Mouse (Mus musculus) C2C12 (cell line): ENCODE data around the gene Grip1. TPM values are rescaled to one million over a fixed set of nuclear protein-coding genes. Genes with fewer than 3 reads are reported as not detected.

Source experiments
- H3K27me3 ChIP-seq: one replicate; pipeline ENCODE4 v1.6.1; 2011; ENCODE audit not compliant: control insufficient read depth, insufficient read depth, insufficient read length
- H3K36me3 ChIP-seq: one replicate; pipeline ENCODE4 v1.6.1; 2011; ENCODE audit not compliant: control insufficient read depth, insufficient read depth
- H3K4me3 ChIP-seq: one replicate; pipeline ENCODE4 v1.5.1; 2011; ENCODE audit warnings: mild to moderate bottlenecking, control low read depth; ENCODE audit not compliant: poor library complexity, insufficient read depth, severe bottlenecking
- H3K79me2 ChIP-seq: one replicate; pipeline ENCODE4 v1.6.1; 2011; ENCODE audit not compliant: control insufficient read depth, insufficient read depth
- H3K79me3 ChIP-seq: one replicate; pipeline ENCODE4 v1.6.1; 2011; ENCODE audit warnings: low read depth, control low read depth
- H3ac ChIP-seq: one replicate; pipeline ENCODE3; 2011; ENCODE audit warnings: low read depth; ENCODE audit not compliant: control insufficient read depth, insufficient read length
- CEBPB ChIP-seq: IDR thresholded peaks from one replicate; pipeline ENCODE4 v1.6.1; 2011; ENCODE audit warnings: low read depth, mild to moderate bottlenecking, control low read depth, moderate library complexity
- CTCF ChIP-seq: IDR thresholded peaks from one replicate; pipeline ENCODE4 v1.5.1; 2011; ENCODE audit not compliant: control insufficient read depth, insufficient read depth, insufficient read length
- FOSL1 ChIP-seq: IDR thresholded peaks from one replicate; pipeline ENCODE4 v1.8.0; 2011; ENCODE audit warnings: mild to moderate bottlenecking, low read length; ENCODE audit not compliant: poor library complexity, insufficient read depth, severe bottlenecking
- MAX ChIP-seq: IDR thresholded peaks from one replicate; pipeline ENCODE4 v1.6.1; 2011; ENCODE audit warnings: mild to moderate bottlenecking, control low read depth
- MYOD1 ChIP-seq: IDR thresholded peaks from one replicate; pipeline ENCODE4 v1.6.1; 2011; ENCODE audit warnings: low read depth; ENCODE audit not compliant: control insufficient read depth, insufficient read length
- MYOG ChIP-seq: IDR thresholded peaks from one replicate; pipeline ENCODE4 v1.6.1; 2011; ENCODE audit not compliant: control insufficient read depth, insufficient read length; ENCODE audit errors: extremely low read depth
- USF1 ChIP-seq: IDR thresholded peaks from one replicate; pipeline ENCODE4 v1.6.1; 2011; ENCODE audit warnings: low read depth, mild to moderate bottlenecking, control low read depth, moderate library complexity
- polyA plus RNA-seq: library from polyadenylated mRNA; unstranded; fragments of >200 nt; fragmentation: generic; extraction: Trizol; gene quantifications from one replicate; pipeline ENCODE4 v1.2.1, GENCODE M21; 2012; ENCODE audit warnings: missing spikeins

Grip1 gene
- polyA plus RNA-seq, 1 experiment = 0.02 TPM

DNA sequence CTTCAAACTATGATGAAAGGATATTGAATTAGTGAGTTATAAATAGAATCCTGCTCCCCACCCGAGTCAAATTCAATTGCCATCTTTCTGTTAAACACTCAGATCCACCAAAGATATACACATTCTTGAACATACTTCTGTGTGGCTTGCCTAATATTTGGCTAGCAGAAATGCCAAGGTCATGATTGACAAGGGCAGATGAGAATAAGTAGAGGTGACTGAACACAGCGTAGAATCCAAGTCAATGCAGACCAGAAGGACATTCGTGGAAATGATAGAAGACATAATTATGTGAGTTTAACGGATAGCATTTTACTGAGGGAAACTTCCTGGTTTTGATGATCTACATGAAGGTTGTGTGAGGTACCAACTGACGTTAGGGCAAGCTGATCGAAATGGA, 153.9 kb downstream of the Grip1 start:
- no peak for TF ChIP-seq MYOG
- TF ChIP-seq MYOD1 = peak; percentile 20
- no peaks in the 10 kb centered on the region for H3K79me3 ChIP-seq
- H3K79me2 ChIP-seq = no peaks in the 10 kb centered on the region
- H3ac ChIP-seq = no peak overlapping the region
- H3K36me3 ChIP-seq = no peaks in the 10 kb centered on the region
- H3K27me3 ChIP-seq = no peaks in the 10 kb centered on the region
- no peak overlapping the region for H3K4me3 ChIP-seq

DNA sequence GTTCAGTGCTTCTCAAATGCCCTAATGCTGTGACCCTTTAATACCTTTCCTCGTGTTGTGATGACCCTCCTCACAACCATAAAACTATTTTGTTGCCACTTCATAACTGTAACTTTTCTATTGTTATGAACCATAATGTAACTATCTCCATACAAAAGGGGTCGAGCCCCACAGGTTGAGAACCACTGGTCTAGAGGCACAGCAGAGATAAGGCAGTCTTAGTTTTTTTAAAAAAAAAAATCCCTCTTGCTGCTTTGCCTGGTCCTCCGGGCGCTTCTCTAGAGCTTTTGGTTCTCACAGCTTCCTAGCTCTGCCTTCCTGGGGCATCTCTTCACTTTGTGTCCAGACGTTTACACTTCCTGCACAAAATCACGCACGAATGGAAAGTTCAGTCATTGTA, 155.4 kb downstream of the Grip1 start:
- Histone ChIP-seq H3K79me3 (no peaks in the 10 kb centered on the region), H3K79me2 (no peaks in the 10 kb centered on the region), H3K4me3 (no peak overlapping the region), H3K36me3 (no peaks in the 10 kb centered on the region), H3K27me3 (no peaks in the 10 kb centered on the region), H3ac (no peak overlapping the region)
- TF ChIP-seq CTCF = no peak
- no peak for TF ChIP-seq CEBPB
- no peak for TF ChIP-seq MYOD1
- TF ChIP-seq MYOG = no peak
- no peak for TF ChIP-seq FOSL1
- no peak for TF ChIP-seq MAX

DNA sequence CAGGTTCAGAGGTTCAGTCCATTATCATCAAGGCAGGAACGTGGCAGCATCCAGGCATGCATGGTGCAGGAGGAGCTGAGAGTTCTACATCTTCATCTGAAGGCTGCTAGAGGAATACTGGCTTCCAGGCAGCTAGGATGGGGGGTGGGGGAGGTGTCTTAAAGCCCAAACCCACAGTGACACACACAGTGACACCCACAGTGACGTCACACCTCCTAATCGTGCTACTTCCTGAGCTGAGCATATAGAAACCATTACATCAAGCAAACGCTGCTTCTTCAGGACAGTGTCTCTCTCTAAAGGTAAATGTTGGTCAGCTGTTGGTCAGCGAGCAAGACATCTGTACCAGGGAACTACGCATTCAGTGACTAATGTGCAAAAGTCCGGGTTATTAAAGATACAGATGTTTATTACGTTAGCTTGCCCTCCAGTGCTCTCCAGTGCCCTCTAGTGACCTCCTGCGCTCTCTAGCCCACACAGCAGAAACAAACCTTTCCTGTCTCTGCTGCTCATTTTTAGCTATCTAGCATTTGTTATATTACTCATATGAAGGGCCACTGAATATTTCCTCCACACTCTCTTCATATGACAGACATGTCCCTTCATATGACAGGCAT, 156.8 kb downstream of the Grip1 start:
- Histone ChIP-seq H3K79me2 (no peaks in the 10 kb centered on the region), H3K27me3 (no peaks in the 10 kb centered on the region), H3K4me3 (no peak overlapping the region), H3K79me3 (no peaks in the 10 kb centered on the region), H3ac (no peak overlapping the region), H3K36me3 (no peaks in the 10 kb centered on the region)
- TF ChIP-seq CTCF (peak; percentile 26), FOSL1 (no peak)

DNA sequence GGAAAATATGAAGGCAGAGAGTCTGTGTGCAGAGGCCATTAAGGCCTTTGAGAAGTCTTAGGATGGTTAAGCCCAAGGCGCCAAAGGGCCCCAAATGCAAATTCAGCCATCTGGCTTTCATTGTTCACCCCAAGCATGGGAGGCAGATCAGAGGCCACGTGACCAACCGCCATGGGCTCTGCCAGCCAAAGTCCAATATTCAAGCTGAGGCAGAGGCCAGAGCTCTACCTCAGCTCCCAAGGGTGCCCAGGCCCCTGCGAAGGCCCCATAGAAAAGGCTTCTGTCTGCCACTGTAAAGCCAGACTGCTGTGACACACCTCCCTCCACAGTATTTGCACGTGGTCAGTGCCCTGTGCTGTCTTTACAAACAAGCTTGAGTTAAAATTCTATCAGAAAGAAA, 158.4 kb downstream of the Grip1 start:
- TF ChIP-seq MYOD1 (no peak), CEBPB (no peak), FOSL1 (no peak), CTCF (no peak), USF1 (no peak)
- Histone ChIP-seq H3K36me3 (no peaks in the 10 kb centered on the region), H3ac (no peak overlapping the region), H3K79me3 (no peaks in the 10 kb centered on the region), H3K79me2 (no peaks in the 10 kb centered on the region), H3K27me3 (no peaks in the 10 kb centered on the region), H3K4me3 (no peak overlapping the region)

DNA sequence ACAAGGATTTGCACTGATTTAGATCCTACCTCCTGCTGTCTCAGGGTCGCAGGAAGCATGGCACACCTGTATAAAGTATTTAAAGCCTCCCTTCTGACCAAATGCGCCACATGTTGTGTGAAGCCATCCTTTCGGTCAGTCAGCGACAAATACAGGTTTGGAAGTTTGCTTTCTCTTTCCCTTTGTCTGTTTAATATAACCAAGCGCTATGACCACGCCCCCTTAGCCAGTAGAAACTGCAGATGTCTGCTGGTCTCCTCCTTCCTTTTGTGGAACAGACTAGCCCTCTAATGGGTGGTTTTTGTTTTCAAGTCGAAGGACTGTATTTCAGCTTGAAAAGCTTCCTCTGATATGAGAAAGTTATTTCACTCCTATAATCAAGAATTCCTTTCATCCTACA, 161.1 kb downstream of the Grip1 start:
- no peaks in the 10 kb centered on the region for H3K79me3 ChIP-seq
- TF ChIP-seq CEBPB (no peak), MAX (no peak), FOSL1 (no peak), MYOG (no peak), MYOD1 (no peak), CTCF (no peak), USF1 (no peak)
- no peaks in the 10 kb centered on the region for H3K36me3 ChIP-seq
- no peak overlapping the region for H3ac ChIP-seq
- H3K79me2 ChIP-seq = no peaks in the 10 kb centered on the region
- no peaks in the 10 kb centered on the region for H3K27me3 ChIP-seq
- H3K4me3 ChIP-seq = no peak overlapping the region

DNA sequence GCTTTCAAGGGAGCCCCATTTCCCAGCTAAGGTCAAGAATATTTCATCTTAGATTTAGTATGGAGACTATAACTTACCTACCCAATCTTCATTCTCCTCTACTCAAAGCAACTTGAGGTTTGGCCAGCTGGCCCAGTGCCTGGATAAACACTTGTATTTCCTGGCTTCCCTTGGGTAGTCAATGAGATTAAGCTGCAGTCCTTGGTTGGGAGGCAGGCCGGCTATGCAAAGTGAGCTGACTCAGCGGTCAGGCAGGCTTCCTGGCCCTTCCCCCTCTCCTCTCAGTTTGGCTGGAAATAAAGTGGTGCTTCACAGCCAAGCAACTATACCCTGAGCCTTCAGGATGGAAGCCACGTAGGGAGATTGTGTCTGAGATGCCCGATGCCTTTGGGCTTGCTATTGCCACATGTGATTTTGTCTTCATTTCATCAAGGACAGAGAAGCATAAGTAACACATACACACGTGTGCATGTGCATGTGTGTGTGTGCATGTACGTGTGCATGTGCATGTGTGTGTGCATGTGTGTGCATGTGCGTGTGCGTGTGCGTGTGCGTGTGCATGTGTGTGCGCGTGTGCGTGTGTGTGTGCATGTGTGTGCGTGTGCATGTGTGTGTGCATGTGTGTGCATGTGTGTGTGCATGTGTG, 161.7 kb downstream of the Grip1 start:
- H3K4me3 ChIP-seq = no peak overlapping the region
- H3ac ChIP-seq = no peak overlapping the region
- no peaks in the 10 kb centered on the region for H3K79me2 ChIP-seq
- H3K27me3 ChIP-seq = no peaks in the 10 kb centered on the region
- TF ChIP-seq MYOG = no peak
- no peak for TF ChIP-seq MAX
- no peak for TF ChIP-seq CTCF
- no peak for TF ChIP-seq USF1
- TF ChIP-seq CEBPB = no peak
- TF ChIP-seq MYOD1 = no peak
- no peak for TF ChIP-seq FOSL1
- H3K36me3 ChIP-seq = no peaks in the 10 kb centered on the region
- no peaks in the 10 kb centered on the region for H3K79me3 ChIP-seq
